Mouse (Mus musculus): Measurements from ENCODE around the gene Ssr4.

- TF ChIP-seq POLR2A (IDR thresholded peaks at IDR 0.05; ENCODE audit: low read depth, low read length), result no peak
- no peak for TF ChIP-seq CTCF (conservative IDR thresholded peaks at IDR 0.05; ENCODE audit: insufficient read depth, insufficient read length, low read depth, low read length)
Observed at GRCm38 (mm10) chrX:73816596-73817314, 29.9 kb downstream of the Ssr4 start.

Measured in kidney, adult 2 months (tissue).